Mouse (Mus musculus): ENCODE results near the gene Bag2. TPM values are rescaled to one million over a fixed set of nuclear protein-coding genes. Genes with fewer than 3 reads are reported as not detected.
A peak's percentile ranks its signal among the peaks of the same experiment; 100 is the strongest.
"Not testable (repeated sequence)": the region's sequence is repeated elsewhere in the genome, so short reads cannot be mapped to it uniquely, and the experiment has no call there.

Gene Bag2
- polyA plus RNA-seq, 1 experiment from 2014 or later = 59.0 TPM

- WGBS = 90% methylated on average over 11 of the region's 11 CpGs
- Histone ChIP-seq H3K4me3 (no peak overlapping the region), H3K27me3 (replicated peaks; ENCODE audit: low read depth, poor library complexity, severe bottlenecking) (no peaks in the 10 kb centered on the region), H3K9me3 (no peaks in the 10 kb centered on the region), H3K4me1 (0 out of 2 replicates have a peak, but pooled peaks cover 5% of the 10 kb centered on the region), H3K27ac (replicated peaks) (no peak overlapping the region), H3K36me3 (replicated peaks) (peaks cover 68% of the 10 kb centered on the region)
- no peak for DNase-seq (ENCODE audit: low spot score)
Observed at GRCm38 (mm10) chr1:33765468-33766080, 8.0 kb upstream of the Bag2 start.

DNA sequence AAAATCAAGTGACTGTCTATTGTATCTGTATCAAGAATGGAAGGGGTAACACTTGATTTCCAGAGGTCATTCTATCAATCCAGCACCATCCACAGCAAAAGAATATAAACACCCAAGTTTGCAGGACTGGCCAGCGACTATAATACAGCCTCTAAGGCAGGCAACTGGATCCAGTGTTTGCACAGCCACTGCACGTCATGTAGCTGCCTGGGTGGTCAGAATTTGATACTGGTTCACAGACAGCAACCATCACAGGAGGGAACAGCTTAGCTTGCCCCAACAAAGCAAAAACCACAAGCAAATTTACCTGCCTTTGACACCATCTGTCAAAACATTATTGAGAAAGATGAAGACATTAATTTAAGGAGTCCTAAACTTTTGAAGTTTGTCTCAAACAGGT is 6.2 kb upstream of the Bag2 start:
- Histone ChIP-seq H3K9me3 (no peaks in the 10 kb centered on the region), H3K27me3 (replicated peaks; ENCODE audit: low read depth, poor library complexity, severe bottlenecking) (no peaks in the 10 kb centered on the region), H3K36me3 (replicated peaks) (peaks cover 61% of the 10 kb centered on the region), H3K4me3 (no peak overlapping the region), H3K4me1 (0 out of 2 replicates have a peak, but pooled peaks cover 5% of the 10 kb centered on the region), H3K27ac (replicated peaks) (no peak overlapping the region)
- 33% methylated on average over 2 of the region's 2 CpGs for WGBS
- peak; percentile 54 for DNase-seq (ENCODE audit: low spot score)

DNA sequence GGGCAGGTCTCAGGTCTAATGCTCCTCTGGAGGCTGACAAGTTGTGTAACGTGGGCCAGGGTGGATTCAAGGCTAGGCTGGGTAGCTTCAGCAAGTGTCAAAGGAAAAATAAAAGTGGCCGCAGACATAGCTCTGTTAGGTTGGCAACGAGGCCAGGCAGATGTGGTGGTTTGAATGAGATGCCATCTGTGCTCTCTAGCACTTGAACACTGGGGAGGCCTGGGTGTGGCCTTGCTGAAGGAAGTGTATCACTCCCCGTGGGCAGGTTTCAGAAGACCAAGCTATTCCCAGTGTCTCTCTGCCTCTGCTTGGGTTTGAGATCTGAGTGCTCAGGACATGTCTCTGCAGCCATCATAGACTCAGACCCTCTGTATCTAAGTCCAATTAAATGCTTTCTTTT is 893 bp upstream of the Bag2 start:
- WGBS = 68% methylated on average over 4 of the region's 4 CpGs
- H3K27me3 ChIP-seq (replicated peaks; ENCODE audit: low read depth, poor library complexity, severe bottlenecking) = no peaks in the 10 kb centered on the region
- peaks cover 48% of the 10 kb centered on the region for H3K36me3 ChIP-seq (replicated peaks)
- no peaks in the 10 kb centered on the region for H3K9me3 ChIP-seq
- no peak overlapping the region for H3K4me3 ChIP-seq
- no peak for DNase-seq (ENCODE audit: low spot score)
- peaks cover 34% of the 10 kb centered on the region for H3K4me1 ChIP-seq
- no peak overlapping the region for H3K27ac ChIP-seq (replicated peaks)

DNA sequence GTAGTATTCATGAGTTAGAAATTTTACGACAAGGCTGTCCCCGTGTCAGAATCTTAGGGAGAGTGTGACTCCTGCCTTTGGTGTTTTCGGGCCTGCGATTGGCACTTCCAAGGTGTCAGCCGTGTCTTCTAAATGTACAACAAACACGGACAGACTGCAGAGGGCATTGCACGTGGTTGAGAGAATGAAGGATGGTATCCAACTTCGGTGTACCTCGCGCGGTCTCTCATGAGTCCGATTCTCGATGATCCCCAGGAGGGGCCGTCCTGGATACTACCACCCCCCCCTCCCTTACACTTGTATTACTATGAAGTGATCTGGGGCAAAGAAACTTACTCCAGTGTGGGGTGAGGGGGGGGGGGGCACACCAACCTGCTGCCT is 572 bp downstream of the Bag2 start:
- no peak for DNase-seq (ENCODE audit: low spot score)
- peaks cover 52% of the 10 kb centered on the region for H3K36me3 ChIP-seq (replicated peaks)

DNA sequence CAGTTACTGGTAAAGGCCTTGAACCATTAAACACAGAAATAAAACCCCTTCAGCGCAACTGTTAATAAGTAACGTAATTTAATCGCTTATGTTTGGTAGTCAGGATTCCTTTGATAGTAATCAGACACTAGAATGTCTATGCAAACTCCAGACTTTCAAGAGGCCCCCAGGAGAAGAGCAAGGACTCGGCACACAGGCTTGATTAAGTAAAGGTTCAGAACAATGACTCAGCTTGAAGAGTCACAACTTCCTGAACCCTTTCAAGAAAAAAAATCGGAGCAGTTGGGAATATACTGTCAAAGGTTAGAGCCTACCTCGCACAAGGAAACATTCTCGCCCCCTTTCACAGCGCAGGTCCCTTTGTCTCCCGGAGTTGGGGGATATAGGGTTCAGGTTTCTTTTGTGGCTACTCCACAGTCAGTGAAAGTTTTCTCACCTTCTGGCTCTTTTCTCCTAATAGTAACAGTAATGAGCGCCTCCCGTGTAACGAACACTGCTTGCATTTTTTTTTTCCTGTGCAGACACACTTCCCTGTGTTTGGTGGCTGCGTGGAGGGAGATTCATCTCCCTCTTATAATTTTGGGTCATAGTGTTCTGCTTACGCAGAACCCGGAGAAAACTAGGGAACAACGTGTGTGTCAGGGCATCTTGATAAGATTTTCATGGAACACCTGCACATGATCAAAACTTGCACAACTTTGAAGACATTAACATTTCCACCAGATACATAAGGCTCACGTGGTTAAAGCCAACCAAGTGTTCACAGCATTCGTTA is 1.1 kb downstream of the Bag2 start:
- Histone ChIP-seq H3K27ac (replicated peaks) (peak overlapping the region; percentile 93), H3K4me3 (peak overlapping the region; percentile 80), H3K4me1 (peaks cover 30% of the 10 kb centered on the region), H3K9me3 (no peaks in the 10 kb centered on the region), H3K36me3 (replicated peaks) (peaks cover 49% of the 10 kb centered on the region), H3K27me3 (replicated peaks; ENCODE audit: low read depth, poor library complexity, severe bottlenecking) (no peaks in the 10 kb centered on the region)
- peak; percentile 21 for DNase-seq (ENCODE audit: low spot score)
- WGBS = 34% methylated on average over 18 of the region's 18 CpGs

More for the DNA sequence above, 572 bp downstream of the Bag2 start:
- Histone ChIP-seq H3K4me1 (peaks cover 30% of the 10 kb centered on the region), H3K27me3 (replicated peaks; ENCODE audit: low read depth, poor library complexity, severe bottlenecking) (no peaks in the 10 kb centered on the region), H3K4me3 (peak overlapping the region; percentile 80), H3K9me3 (no peaks in the 10 kb centered on the region), H3K27ac (replicated peaks) (peak overlapping the region; percentile 93)
- 11% methylated on average over 14 of the region's 14 CpGs for WGBS

GRCm38 (mm10) chr1:33755799-33756198 is 1.8 kb downstream of the Bag2 start:
- no peak for DNase-seq (ENCODE audit: low spot score)
- H3K27me3 ChIP-seq (replicated peaks; ENCODE audit: low read depth, poor library complexity, severe bottlenecking) = no peaks in the 10 kb centered on the region
- no peaks in the 10 kb centered on the region for H3K9me3 ChIP-seq
- H3K27ac ChIP-seq (replicated peaks) = no peak overlapping the region
- peaks cover 30% of the 10 kb centered on the region for H3K4me1 ChIP-seq
- WGBS = 87% methylated on average over 7 of the region's 7 CpGs
- peak overlapping the region; percentile 80 for H3K4me3 ChIP-seq
- H3K36me3 ChIP-seq (replicated peaks) = peaks cover 49% of the 10 kb centered on the region

DNA sequence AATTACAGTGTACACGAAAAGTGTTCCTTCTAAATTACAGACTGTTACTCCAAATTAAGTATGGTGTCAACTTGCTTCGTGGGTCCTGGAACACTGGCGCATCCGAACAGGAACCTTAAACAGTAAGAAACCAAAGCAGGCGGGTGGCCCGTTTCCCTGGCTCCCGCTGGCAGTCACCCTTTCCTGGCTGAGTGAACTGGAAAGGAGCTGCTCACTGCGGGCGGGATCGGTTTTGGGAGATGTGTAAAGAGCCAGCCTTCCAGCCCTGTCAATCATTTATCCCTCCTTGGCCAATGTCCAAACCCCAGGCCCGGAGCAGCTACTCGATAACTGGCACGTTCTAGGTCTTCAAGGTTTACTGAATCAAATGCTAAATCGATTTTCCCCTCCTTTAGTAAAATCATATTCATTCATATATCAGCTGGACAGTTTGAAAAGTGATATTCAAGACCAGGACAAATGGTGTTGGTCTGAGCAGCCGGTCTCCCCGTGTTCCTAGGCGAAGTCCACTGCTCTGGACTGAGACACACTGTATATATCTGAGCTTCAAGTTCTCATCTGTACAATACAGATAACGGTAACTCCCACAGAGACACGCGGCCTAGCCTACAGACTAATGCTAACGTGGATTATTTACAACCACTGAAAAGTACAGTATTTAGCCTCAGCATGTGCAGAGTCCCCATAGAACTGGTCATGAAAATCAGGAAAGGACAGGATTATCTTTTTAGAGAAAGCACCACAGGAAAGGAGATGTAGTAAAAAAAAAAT is 2.4 kb downstream of the Bag2 start:
- Histone ChIP-seq H3K4me3 (no peak overlapping the region), H3K27me3 (replicated peaks; ENCODE audit: low read depth, poor library complexity, severe bottlenecking) (no peaks in the 10 kb centered on the region), H3K9me3 (no peaks in the 10 kb centered on the region), H3K4me1 (peaks cover 30% of the 10 kb centered on the region), H3K27ac (replicated peaks) (no peak overlapping the region), H3K36me3 (replicated peaks) (peaks cover 46% of the 10 kb centered on the region)
- 94% methylated on average over 21 of the region's 21 CpGs for WGBS
- DNase-seq (ENCODE audit: low spot score) = no peak

GRCm38 (mm10) chr1:33754089-33754488 is 3.5 kb downstream of the Bag2 start:
- H3K4me3 ChIP-seq = no peak overlapping the region
- no peaks in the 10 kb centered on the region for H3K27me3 ChIP-seq (replicated peaks; ENCODE audit: low read depth, poor library complexity, severe bottlenecking)
- H3K27ac ChIP-seq (replicated peaks) = no peak overlapping the region
- 95% methylated on average over 17 of the region's 17 CpGs for WGBS
- DNase-seq (ENCODE audit: low spot score) = no peak
- H3K9me3 ChIP-seq = no peaks in the 10 kb centered on the region
- H3K4me1 ChIP-seq = peaks cover 30% of the 10 kb centered on the region
- H3K36me3 ChIP-seq (replicated peaks) = peaks cover 44% of the 10 kb centered on the region

DNA sequence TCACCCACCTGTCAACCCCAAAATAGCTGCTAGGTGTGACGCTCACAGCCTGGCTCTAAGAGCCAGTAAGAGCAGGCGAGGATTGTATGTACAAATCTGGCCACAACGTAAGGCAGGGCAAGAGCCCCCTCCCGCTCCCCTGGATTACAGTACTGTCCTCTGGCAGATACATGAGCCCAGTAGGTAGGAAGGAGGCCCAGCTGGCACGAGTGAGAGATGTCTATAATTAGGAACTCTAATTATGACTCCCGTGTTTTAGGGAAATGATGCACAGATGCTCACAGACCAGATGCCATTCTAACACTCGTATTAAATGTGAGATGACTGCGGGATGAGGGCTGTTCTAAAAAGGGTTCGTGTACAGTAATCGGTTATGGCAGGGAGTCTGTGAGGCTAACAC is 6.3 kb downstream of the Bag2 start:
- Histone ChIP-seq H3K36me3 (replicated peaks) (peaks cover 72% of the 10 kb centered on the region), H3K4me1 (peaks cover 9% of the 10 kb centered on the region), H3K27me3 (replicated peaks; ENCODE audit: low read depth, poor library complexity, severe bottlenecking) (no peaks in the 10 kb centered on the region), H3K4me3 (no peak overlapping the region), H3K27ac (replicated peaks) (no peak overlapping the region), H3K9me3 (no peaks in the 10 kb centered on the region)
- 90% methylated on average over 10 of the region's 10 CpGs for WGBS
- no peak for DNase-seq (ENCODE audit: low spot score)

DNA sequence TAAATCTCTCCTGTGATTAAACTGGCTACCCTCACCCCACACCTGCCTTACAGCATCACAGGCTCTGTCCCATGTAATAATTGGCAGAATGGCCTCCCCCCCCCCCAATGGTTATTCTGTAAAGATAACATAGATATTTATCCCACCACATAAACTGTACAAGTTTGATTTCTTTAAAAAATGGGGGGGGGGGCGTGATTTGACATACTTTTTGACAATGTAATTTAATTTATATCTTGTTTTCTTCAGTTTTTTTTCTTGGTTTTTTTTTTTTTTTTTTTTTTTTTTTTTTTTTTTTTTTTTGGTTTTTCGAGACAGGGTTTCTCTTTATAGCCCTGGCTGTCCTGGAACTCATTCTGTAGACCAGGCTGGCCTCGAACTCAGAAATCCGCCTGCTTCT is 7.9 kb downstream of the Bag2 start:
- not testable (repeated sequence) for H3K4me1 ChIP-seq; DNase-seq (ENCODE audit: low spot score); H3K27ac ChIP-seq (replicated peaks); H3K27me3 ChIP-seq (replicated peaks; ENCODE audit: low read depth, poor library complexity, severe bottlenecking); H3K9me3 ChIP-seq; H3K4me3 ChIP-seq
- peaks cover 83% of the 10 kb centered on the region for H3K36me3 ChIP-seq (replicated peaks)
- WGBS = 85% methylated on average over 4 of the region's 4 CpGs

DNA sequence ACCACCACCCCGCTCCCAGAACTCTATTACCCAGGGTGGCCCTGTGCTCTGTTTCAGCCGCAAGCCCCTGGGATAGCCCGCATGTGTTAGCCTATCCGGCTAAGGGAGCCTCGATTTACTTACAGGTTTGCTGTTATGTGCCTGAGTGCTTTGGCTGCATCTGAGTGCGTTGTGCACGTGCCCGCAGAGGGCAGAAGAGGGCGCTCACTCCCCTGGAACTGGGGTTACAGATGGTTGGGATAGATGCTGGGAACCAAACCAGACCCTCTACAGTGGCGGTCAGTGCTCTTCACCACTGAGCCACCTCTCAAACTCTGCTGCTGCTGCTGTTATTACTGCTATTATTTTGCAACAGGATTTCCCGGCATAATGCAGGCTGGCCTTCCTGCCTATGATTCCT is 8.5 kb downstream of the Bag2 start:
- WGBS = 94% methylated on average over 11 of the region's 11 CpGs
- Histone ChIP-seq H3K27me3 (replicated peaks; ENCODE audit: low read depth, poor library complexity, severe bottlenecking) (no peaks in the 10 kb centered on the region), H3K27ac (replicated peaks) (no peak overlapping the region), H3K36me3 (replicated peaks) (peaks cover 82% of the 10 kb centered on the region), H3K4me3 (no peak overlapping the region), H3K9me3 (no peaks in the 10 kb centered on the region), H3K4me1 (no peaks in the 10 kb centered on the region)
- no peak for DNase-seq (ENCODE audit: low spot score)

DNA sequence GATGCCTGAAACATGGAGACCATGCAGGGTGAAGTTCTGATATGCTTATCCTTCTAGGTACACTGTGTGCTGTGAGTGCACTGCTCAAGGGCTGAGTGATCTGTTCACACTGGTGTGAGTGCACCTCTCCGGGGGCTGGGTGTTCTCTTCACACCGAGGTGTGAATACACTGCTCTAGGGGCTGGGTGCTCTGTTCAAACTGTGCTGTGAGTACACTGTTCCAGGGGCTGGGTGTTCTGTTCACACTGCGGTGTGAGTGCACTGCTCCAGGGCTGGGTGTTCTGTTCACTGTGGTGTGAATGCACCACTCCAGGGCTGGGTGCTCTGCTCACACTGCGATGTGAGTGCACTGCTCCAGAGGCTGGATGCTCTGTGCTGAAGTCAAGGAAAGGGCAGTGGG is 11.7 kb downstream of the Bag2 start:
- Histone ChIP-seq H3K9me3 (no peaks in the 10 kb centered on the region), H3K4me3 (no peak overlapping the region), H3K4me1 (no peaks in the 10 kb centered on the region), H3K36me3 (replicated peaks) (peaks cover 79% of the 10 kb centered on the region), H3K27me3 (replicated peaks; ENCODE audit: low read depth, poor library complexity, severe bottlenecking) (no peaks in the 10 kb centered on the region), H3K27ac (replicated peaks) (no peak overlapping the region)
- WGBS = 96% methylated on average over 4 of the region's 4 CpGs
- DNase-seq (ENCODE audit: low spot score) = no peak
